Mouse (Mus musculus): ENCODE data around the gene Pou6f1. TPM values are rescaled to one million over a fixed set of nuclear protein-coding genes. Genes with fewer than 3 reads are reported as not detected.

Gene Pou6f1
- polyA plus RNA-seq, 1 experiment from 2014 or later: 0.14 TPM

DNA sequence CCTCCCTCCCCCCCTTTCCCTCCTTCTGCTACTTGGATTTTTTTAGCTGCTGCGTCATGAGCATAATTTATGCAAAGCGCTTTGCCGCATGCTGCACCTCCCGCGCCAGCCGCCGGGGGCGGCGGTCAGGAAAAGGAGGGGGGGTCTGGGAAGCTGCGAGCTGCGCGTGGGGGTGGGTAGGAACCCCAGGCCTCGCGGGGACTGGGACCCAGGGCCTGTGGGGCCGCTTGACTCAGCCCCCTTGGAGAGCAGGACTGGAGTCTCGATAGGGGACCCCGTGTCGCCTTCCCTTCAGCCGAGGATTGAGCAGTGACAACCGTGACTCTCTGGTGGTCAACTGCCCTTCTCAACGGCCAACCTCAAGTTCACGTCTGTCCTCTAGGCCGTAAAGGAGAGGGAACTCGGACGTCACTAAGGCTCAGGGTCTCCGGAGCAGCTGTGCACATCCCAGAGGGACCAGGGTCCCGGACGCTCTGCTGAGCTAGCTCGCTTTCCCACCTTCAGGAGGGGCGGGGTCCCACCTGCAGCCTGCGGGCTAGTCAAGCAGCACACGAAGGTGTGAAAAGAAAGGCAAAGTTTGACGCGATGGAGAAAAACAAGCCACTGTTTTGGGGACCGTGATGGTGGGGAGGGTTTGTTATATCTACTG is 387 bp upstream of the Pou6f1 start:
- peak overlapping the region; percentile 85 for H3K4me2 ChIP-seq
- WGBS (ENCODE audit: insufficient replicate concordance): under 1% methylated on average over 34 of the region's 35 CpGs
- no peaks in the 10 kb centered on the region for H3K36me3 ChIP-seq (replicated peaks)
- peaks cover 25% of the 10 kb centered on the region for H3K4me1 ChIP-seq (replicated peaks)
- no peak overlapping the region for H3K27ac ChIP-seq (replicated peaks)
- no peaks in the 10 kb centered on the region for H3K9me3 ChIP-seq (replicated peaks)
- H3K4me3 ChIP-seq (replicated peaks): peak overlapping the region; percentile 61
- 0 out of 2 replicates have a peak, but pooled peaks have one; percentile 21 for ATAC-seq (ENCODE audit: insufficient read depth)
- H3K27me3 ChIP-seq: peaks cover 82% of the 10 kb centered on the region
- peak overlapping the region; percentile 45; the same call in 1 of the 2 replicates for H3K9ac ChIP-seq

DNA sequence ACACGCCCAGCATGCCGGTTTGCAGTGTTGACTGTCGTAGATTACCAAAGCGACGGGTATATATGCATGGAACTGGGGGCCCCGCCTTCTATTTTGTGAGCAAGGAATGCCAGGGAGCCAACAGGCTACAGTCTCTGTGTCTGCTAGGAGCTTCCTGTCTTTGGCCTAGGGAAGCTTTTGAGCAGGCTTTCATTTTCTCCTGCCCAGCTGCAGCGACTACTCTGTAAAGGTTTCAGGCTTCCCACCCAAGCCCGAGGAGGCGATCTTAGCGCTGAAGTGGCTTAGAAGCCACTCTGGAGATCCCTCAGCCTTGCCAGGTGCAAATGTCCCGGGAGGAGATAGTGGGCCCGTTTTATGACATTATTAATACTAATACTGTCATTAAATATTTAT is 905 bp downstream of the Pou6f1 start:
- Histone ChIP-seq H3K4me2 (peak overlapping the region; percentile 85), H3K4me1 (replicated peaks) (peaks cover 19% of the 10 kb centered on the region), H3K9me3 (replicated peaks) (no peaks in the 10 kb centered on the region), H3K36me3 (replicated peaks) (no peaks in the 10 kb centered on the region), H3K9ac (0 out of 2 replicates have a peak overlapping the region, but pooled peaks have one; percentile 45), H3K4me3 (replicated peaks) (peak overlapping the region; percentile 61), H3K27ac (replicated peaks) (no peak overlapping the region), H3K27me3 (peaks cover 73% of the 10 kb centered on the region)
- no peak for ATAC-seq (ENCODE audit: insufficient read depth)
- WGBS (ENCODE audit: insufficient replicate concordance): 1% methylated on average over 12 of the region's 12 CpGs

DNA sequence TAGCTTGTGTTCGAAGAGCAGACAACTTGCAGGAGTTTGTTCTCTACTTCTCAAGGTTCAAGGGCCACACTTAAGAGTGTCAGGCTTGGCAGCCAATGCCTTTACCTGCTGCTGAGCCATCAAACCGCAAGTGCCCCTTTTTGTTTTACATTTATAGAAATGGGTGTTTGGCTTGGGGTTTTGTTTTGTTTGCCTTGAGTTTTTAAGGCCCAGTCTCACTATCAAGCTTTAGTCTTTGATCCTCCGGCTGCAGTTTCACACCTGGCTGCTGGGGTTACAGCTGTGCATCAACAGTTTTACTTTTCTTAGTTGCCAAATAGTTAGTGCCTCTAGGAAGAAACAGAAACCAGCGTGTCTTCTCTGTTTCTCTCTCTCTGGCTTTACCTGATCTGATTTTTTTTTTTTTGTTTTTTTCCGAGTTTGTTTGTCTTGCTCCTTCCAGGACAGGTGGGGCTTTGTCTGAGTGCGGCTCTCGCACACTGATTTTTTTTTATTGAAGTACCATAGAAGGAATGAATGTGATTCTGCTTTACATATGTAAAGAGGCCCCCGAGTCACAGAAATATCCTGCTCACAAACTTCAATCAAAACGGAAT is 1.4 kb downstream of the Pou6f1 start:
- Histone ChIP-seq H3K36me3 (replicated peaks) (no peaks in the 10 kb centered on the region), H3K9me3 (replicated peaks) (no peaks in the 10 kb centered on the region), H3K27ac (replicated peaks) (no peak overlapping the region), H3K9ac (no peak overlapping the region), H3K4me3 (replicated peaks) (peak overlapping the region; percentile 61), H3K4me1 (replicated peaks) (peaks cover 19% of the 10 kb centered on the region), H3K27me3 (peaks cover 68% of the 10 kb centered on the region), H3K4me2 (peak overlapping the region; percentile 85)
- no peak for ATAC-seq (ENCODE audit: insufficient read depth)
- 16% methylated on average over 9 of the region's 9 CpGs for WGBS (ENCODE audit: insufficient replicate concordance)

DNA sequence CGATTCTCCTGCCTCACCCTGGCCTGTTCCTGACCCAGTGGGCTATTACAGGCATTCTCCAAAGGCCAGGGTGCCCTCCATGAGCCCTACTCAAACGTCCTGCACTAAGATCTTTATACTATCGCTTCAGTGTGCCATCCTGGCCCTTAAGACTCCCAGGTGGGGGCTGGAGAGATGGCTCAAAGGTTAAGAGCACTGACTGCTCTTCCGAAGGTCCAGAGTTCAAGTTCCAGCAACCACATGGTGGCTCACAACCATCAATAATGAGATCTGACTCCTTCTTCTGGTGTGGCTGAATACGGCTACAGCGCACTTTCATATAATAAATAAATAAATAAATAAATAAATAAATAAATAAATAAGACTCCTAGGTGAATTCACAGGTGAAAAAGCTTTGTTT is 7.0 kb downstream of the Pou6f1 start:
- H3K27ac ChIP-seq (replicated peaks): no peak overlapping the region
- no peaks in the 10 kb centered on the region for H3K36me3 ChIP-seq (replicated peaks)
- H3K9me3 ChIP-seq (replicated peaks): no peaks in the 10 kb centered on the region
- H3K27me3 ChIP-seq: peaks cover 29% of the 10 kb centered on the region
- 66% methylated on average over 6 of the region's 6 CpGs for WGBS (ENCODE audit: insufficient replicate concordance)
- no peak overlapping the region for H3K4me3 ChIP-seq (replicated peaks)
- ATAC-seq (ENCODE audit: insufficient read depth): no peak
- H3K9ac ChIP-seq: no peak overlapping the region
- H3K4me1 ChIP-seq (replicated peaks): no peaks in the 10 kb centered on the region
- H3K4me2 ChIP-seq: no peak overlapping the region

DNA sequence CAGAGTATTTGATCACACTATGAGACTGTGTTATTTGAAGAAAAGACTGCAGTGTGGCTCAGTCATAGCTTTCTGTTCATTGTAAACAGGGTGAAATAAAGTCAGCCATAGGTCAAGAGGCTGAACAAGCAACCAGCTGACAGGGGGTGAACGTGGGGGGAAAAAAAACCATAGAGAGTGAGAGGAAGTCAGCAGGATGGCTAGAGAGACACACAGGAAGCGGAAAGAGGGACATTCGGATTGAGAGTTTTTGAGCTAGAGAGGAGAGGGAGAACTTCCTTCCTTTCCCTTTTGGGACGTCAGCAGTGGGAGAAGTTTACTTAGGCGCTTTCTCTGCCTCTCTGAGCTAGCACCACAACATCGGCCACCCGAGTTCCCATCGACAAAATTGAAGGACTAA is 9.3 kb downstream of the Pou6f1 start:
- no peak overlapping the region for H3K4me2 ChIP-seq
- no peak for ATAC-seq (ENCODE audit: insufficient read depth)
- H3K4me3 ChIP-seq (replicated peaks): no peak overlapping the region
- H3K4me1 ChIP-seq (replicated peaks): no peaks in the 10 kb centered on the region
- H3K9ac ChIP-seq: no peak overlapping the region
- H3K27ac ChIP-seq (replicated peaks): no peak overlapping the region
- 40% methylated on average over 8 of the region's 8 CpGs for WGBS (ENCODE audit: insufficient replicate concordance)
- peaks cover 12% of the 10 kb centered on the region; the same call in 1 of the 2 replicates for H3K27me3 ChIP-seq
- H3K9me3 ChIP-seq (replicated peaks): no peaks in the 10 kb centered on the region
- no peaks in the 10 kb centered on the region for H3K36me3 ChIP-seq (replicated peaks)

DNA sequence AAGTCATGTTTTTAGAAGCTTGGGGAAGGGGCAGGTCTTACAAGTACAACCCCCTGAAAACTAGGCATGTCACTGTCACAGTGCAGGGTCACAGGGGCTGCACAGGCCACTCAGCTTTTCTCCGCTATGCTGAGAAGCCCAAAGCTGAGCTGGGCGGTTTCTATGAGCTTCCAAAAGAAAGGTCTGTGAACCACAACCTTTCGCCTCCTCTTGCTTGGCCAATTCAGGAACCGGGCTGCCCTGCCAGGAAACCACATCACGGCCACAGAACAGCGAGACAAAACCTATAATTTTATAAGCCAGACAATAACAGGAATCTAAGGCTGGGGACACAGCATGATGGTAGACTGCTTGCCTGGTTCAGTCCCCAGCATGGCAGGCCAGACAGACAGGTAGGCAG is 11.5 kb downstream of the Pou6f1 start:
- Histone ChIP-seq H3K27me3 (peaks cover 10% of the 10 kb centered on the region; the same call in 1 of the 2 replicates), H3K4me2 (no peak overlapping the region), H3K4me3 (replicated peaks) (no peak overlapping the region), H3K27ac (replicated peaks) (no peak overlapping the region), H3K9me3 (replicated peaks) (no peaks in the 10 kb centered on the region), H3K4me1 (replicated peaks) (no peaks in the 10 kb centered on the region), H3K9ac (no peak overlapping the region), H3K36me3 (replicated peaks) (no peaks in the 10 kb centered on the region)
- ATAC-seq (ENCODE audit: insufficient read depth): no peak
- WGBS (ENCODE audit: insufficient replicate concordance): 29% methylated on average over 6 of the region's 6 CpGs

DNA sequence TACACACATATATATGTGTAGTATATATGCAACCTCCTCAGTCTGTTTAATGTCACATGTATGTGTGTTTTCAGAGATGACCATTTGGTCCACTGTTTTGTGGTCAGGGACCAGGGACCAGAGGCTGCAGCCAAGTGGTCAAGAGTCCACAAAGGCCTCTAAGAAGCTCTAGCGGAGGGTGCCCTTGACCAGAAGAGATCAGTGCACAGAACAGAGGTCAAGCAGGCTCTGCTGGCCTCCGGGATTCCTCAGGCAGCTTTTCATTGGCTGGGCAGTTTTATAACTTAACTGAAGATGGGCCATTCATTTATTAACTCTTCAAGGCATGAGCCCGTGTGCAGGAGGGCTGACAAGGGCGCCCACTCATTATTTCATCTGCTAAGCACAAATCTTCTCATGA is 12.6 kb downstream of the Pou6f1 start:
- 66% methylated on average over 4 of the region's 4 CpGs for WGBS (ENCODE audit: insufficient replicate concordance)
- H3K4me1 ChIP-seq (replicated peaks): no peaks in the 10 kb centered on the region
- no peak overlapping the region for H3K4me3 ChIP-seq (replicated peaks)
- no peak for ATAC-seq (ENCODE audit: insufficient read depth)
- no peak overlapping the region for H3K9ac ChIP-seq
- H3K27me3 ChIP-seq: peaks cover 14% of the 10 kb centered on the region; the same call in 1 of the 2 replicates
- H3K36me3 ChIP-seq (replicated peaks): no peaks in the 10 kb centered on the region
- H3K27ac ChIP-seq (replicated peaks): no peak overlapping the region
- no peaks in the 10 kb centered on the region for H3K9me3 ChIP-seq (replicated peaks)
- H3K4me2 ChIP-seq: no peak overlapping the region

DNA sequence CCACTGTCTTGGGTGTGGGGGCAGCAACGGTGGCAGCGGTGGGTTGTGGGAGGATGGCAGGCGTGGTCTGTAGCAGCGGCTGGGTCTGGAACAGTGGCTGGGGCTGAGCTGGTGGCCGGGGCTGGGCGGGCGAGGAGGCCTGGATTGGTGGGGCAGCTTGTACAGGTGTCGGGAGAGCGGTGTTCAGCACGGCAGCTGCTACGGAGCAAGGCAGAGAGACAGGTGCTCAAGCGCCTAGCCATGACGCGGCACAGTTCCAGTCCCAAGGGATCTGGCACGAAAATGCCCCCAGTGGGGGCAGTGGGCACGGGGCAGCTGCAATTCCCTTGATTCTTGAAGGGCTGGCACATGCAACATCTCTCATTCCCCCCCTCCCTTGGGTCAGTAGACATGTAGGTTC is 13.9 kb downstream of the Pou6f1 start:
- H3K4me3 ChIP-seq (replicated peaks): no peak overlapping the region
- H3K4me1 ChIP-seq (replicated peaks): no peaks in the 10 kb centered on the region
- H3K27ac ChIP-seq (replicated peaks): no peak overlapping the region
- no peak overlapping the region for H3K9ac ChIP-seq
- ATAC-seq (ENCODE audit: insufficient read depth): no peak
- peaks cover 9% of the 10 kb centered on the region; the same call in 1 of the 2 replicates for H3K27me3 ChIP-seq
- 73% methylated on average over 16 of the region's 16 CpGs for WGBS (ENCODE audit: insufficient replicate concordance)
- no peaks in the 10 kb centered on the region for H3K36me3 ChIP-seq (replicated peaks)
- no peak overlapping the region for H3K4me2 ChIP-seq
- no peaks in the 10 kb centered on the region for H3K9me3 ChIP-seq (replicated peaks)

DNA sequence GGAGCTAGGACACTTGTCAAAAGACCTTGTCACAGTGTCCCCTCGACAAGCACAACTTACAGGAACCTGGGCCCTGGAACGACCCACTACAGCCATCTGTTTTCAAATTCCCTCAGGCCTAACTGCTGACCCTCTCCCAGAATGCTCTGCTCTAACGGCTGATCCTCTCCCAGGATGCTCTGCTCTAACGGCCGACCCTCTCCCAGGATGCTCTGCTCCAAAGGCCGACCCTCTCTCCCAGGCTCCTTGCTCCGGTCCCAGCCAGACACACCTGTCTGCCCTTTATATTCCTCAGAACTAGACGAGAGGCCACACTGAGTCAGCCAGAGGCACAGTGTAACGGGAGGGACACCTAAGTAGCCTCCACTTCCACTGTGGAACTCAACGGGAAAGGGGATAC is 19.7 kb downstream of the Pou6f1 start:
- 74% methylated on average over 10 of the region's 10 CpGs for WGBS (ENCODE audit: insufficient replicate concordance)
- no peak overlapping the region for H3K4me2 ChIP-seq
- H3K4me1 ChIP-seq (replicated peaks): no peaks in the 10 kb centered on the region
- H3K36me3 ChIP-seq (replicated peaks): no peaks in the 10 kb centered on the region
- H3K27ac ChIP-seq (replicated peaks): no peak overlapping the region
- no peak for ATAC-seq (ENCODE audit: insufficient read depth)
- H3K9me3 ChIP-seq (replicated peaks): no peaks in the 10 kb centered on the region
- no peak overlapping the region for H3K9ac ChIP-seq
- H3K27me3 ChIP-seq: peaks cover 8% of the 10 kb centered on the region; the same call in 1 of the 2 replicates
- no peak overlapping the region for H3K4me3 ChIP-seq (replicated peaks)

DNA sequence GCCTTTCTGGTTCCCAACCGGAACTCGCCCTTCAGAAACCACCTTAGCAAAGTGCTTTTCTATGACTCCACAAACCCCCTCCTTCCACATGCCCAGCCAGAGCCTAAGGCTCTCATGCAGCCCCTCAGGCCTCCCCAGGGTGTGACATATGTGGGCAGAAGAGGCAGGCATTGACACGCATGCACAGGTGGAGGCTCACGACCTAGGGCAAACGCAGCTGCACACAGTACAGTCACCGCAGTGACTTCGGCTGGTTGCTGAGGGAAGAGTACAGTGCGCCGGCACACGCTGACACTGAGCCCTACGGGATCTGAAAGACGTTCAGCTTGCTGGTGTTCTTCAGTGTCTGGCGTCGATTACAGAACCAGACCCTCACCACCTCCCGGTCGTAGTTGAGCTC is 21.8 kb downstream of the Pou6f1 start:
- no peaks in the 10 kb centered on the region for H3K4me1 ChIP-seq (replicated peaks)
- no peak overlapping the region for H3K4me2 ChIP-seq
- no peaks in the 10 kb centered on the region for H3K9me3 ChIP-seq (replicated peaks)
- no peak for ATAC-seq (ENCODE audit: insufficient read depth)
- H3K36me3 ChIP-seq (replicated peaks): no peaks in the 10 kb centered on the region
- H3K4me3 ChIP-seq (replicated peaks): no peak overlapping the region
- H3K27ac ChIP-seq (replicated peaks): no peak overlapping the region
- peaks cover 8% of the 10 kb centered on the region; the same call in 1 of the 2 replicates for H3K27me3 ChIP-seq
- WGBS (ENCODE audit: insufficient replicate concordance): 76% methylated on average over 16 of the region's 16 CpGs
- no peak overlapping the region for H3K9ac ChIP-seq

DNA sequence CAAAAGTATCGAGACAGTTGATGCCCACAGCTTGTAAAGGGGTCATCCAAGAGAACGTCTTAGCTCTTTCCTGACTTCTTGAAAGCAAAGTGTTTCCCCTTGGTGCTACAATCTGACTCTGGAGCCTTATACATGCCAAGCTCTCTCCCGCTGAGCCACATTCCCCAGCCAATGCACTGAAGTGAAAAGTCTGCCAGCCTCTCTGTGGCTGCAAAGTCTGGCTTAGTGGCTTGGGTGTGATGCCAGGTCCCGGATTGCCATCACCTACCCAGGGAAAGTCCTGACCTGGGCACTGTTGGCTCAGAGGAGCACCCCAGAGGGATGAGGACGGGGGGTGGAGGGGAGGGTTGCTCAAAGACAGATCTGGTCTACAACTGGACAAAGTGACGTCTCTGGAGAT is 23.0 kb downstream of the Pou6f1 start:
- 45% methylated on average over 6 of the region's 6 CpGs for WGBS (ENCODE audit: insufficient replicate concordance)
- Histone ChIP-seq H3K27me3 (peaks cover 7% of the 10 kb centered on the region; the same call in 1 of the 2 replicates), H3K9me3 (replicated peaks) (no peaks in the 10 kb centered on the region), H3K9ac (no peak overlapping the region), H3K4me1 (replicated peaks) (no peaks in the 10 kb centered on the region), H3K36me3 (replicated peaks) (no peaks in the 10 kb centered on the region), H3K4me3 (replicated peaks) (no peak overlapping the region), H3K27ac (replicated peaks) (no peak overlapping the region), H3K4me2 (no peak overlapping the region)
- ATAC-seq (ENCODE audit: insufficient read depth): no peak

Measured in liver, embryonic 15.5 days (tissue).